Mouse (Mus musculus) cerebellum, adult 2 months (tissue): Measurements from ENCODE around the gene Gcg. TPM values are rescaled to one million over a fixed set of nuclear protein-coding genes. Genes with fewer than 3 reads are reported as not detected.
A peak's percentile ranks its signal among the peaks of the same experiment; 100 is the strongest.

Source experiments
- DNase-seq, 2 experiments: peaks; one replicate each; pipeline ENCODE4 v3.0.0; 2021
- H3K27ac ChIP-seq: fragments of 200-500 bp; 2 replicates; pipeline ENCODE4 v1.5.1; 2012; ENCODE audit warnings: low read length, control low read depth, inconsistent platforms; ENCODE audit not compliant: insufficient read depth
- H3K27me3 ChIP-seq: fragments of 200-500 bp; 2 replicates; pipeline ENCODE4 v1.6.1; 2012; ENCODE audit warnings: inconsistent platforms, mild to moderate bottlenecking, low read length, moderate library complexity; ENCODE audit not compliant: control insufficient read depth, insufficient read depth
- H3K4me1 ChIP-seq: fragments of 200-500 bp; 2 replicates; pipeline ENCODE4 v1.6.1; 2011; ENCODE audit warnings: low read length; ENCODE audit not compliant: control insufficient read depth, insufficient read depth
- H3K4me3 ChIP-seq: fragments of 200-500 bp; replicated peaks from 2 replicates; pipeline ENCODE3; 2011; ENCODE audit warnings: mild to moderate bottlenecking, low read depth, low read length, control low read depth; ENCODE audit not compliant: insufficient read depth
- CTCF ChIP-seq: fragments of 200-500 bp; IDR thresholded peaks from 2 replicates; pipeline ENCODE4 v1.5.1; 2011; ENCODE audit warnings: low read depth, mild to moderate bottlenecking, control low read depth, low read length, moderate library complexity, borderline replicate concordance; ENCODE audit not compliant: insufficient read depth
- POLR2A ChIP-seq: fragments of 200-500 bp; IDR thresholded peaks from 2 replicates; pipeline ENCODE4 v1.6.1; 2011; ENCODE audit warnings: low read length, control low read depth, borderline replicate concordance; ENCODE audit not compliant: insufficient read depth
- WGBS: fragments of 180-500 bp; shearing (Covaris S2); methylation state at CpG from one replicate; pipeline ENCODE4 v1.1.7; 2018; 5-methylcytosine and 5-hydroxymethylcytosine counted together
- polyA plus RNA-seq: library from polyadenylated mRNA; depleted of rRNA; stranded (reverse); fragments of >200 nt; gene quantifications from 2 replicates; pipeline ENCODE4 v1.2.3, GENCODE M21; 2012

The Gcg gene
- polyA plus RNA-seq, 1 experiment: not detected

DNA sequence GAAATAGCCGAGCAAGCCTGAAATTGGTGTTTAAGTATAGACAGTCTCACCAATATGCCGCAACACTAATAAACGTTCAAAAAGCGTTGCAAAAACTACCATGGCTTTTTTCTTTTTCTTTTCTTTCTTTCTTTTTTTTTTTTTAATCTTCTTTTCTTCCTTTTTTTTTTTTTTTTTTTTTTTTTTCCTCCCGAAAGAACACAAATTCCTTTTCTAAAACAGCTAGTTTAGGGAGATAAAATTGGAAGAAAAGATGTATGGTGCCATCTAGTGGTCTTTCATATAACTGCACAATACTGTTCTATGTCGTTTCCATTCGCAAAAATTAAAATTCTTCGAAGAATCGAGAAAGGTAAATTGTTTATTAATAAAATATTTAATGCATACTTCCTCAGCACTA, 25.4 kb downstream of the Gcg start:
- Histone ChIP-seq H3K4me1 (no peaks in the 10 kb centered on the region), H3K4me3 (no peak overlapping the region), H3K27me3 (no peaks in the 10 kb centered on the region), H3K27ac (no peak overlapping the region)
- WGBS: 39% methylated on average over 9 of the region's 9 CpGs
- peak in 1 of 2 experiments; percentile 15 for DNase-seq
- TF ChIP-seq CTCF: peak; percentile 41; the same call in 1 of the 2 replicates
- no peak for TF ChIP-seq POLR2A

GRCm38 (mm10) chr2:62454991-62455390, 28.5 kb downstream of the Gcg start:
- no peak overlapping the region for H3K27ac ChIP-seq
- WGBS: 76% methylated on average over 11 of the region's 11 CpGs

DNA sequence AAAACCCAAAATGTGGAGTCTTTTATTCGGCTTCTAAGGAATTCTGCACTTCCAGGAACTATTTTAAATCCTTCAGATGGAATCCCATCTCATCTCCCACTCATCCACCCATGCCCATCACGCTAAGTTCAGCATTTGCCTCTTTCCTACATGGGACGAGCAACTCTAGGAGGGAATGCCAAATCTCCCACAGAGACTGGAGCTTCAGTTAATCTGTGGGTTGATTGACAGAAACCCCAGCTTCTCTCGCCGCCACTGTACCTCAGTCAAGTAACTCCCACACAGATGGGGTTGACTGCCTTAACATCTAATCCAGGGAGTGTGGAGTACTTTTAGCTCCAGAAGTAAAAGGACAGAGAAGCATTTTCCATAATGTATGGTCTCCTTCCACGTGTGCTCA, 29.4 kb downstream of the Gcg start:
- Histone ChIP-seq H3K27ac (no peak overlapping the region), H3K27me3 (no peaks in the 10 kb centered on the region), H3K4me3 (no peak overlapping the region), H3K4me1 (no peaks in the 10 kb centered on the region)
- 48% methylated on average over 6 of the region's 6 CpGs for WGBS
- no peak for DNase-seq
- TF ChIP-seq POLR2A: no peak
- no peak for TF ChIP-seq CTCF

More at GRCm38 (mm10) chr2:62454991-62455390, 28.5 kb downstream of the Gcg start:
- H3K4me3 ChIP-seq: no peak overlapping the region
- H3K27me3 ChIP-seq: no peaks in the 10 kb centered on the region
- TF ChIP-seq CTCF: no peak
- no peak for TF ChIP-seq POLR2A
- DNase-seq: no peak
- no peaks in the 10 kb centered on the region for H3K4me1 ChIP-seq

DNA sequence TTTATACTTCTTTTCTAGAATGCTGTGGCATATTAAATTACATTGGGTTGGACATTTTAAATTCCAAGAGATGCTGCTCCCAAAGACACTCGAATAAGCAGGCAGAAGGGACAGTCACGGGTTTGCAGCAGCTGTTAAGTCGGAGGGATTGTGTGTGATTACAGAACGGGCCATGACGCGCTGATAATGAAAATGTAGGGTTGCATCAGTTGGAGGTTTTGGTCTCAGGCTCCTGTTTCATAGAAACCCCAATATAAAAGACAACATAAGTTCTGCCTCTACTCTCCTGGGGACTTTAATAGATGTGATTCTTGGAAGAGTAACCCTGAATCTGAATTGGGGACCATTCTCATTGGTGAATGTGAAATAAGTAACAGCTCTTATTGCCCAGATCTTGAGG, 33.1 kb downstream of the Gcg start:
- TF ChIP-seq CTCF (no peak), POLR2A (no peak)
- no peaks in the 10 kb centered on the region for H3K27me3 ChIP-seq
- H3K4me1 ChIP-seq: no peaks in the 10 kb centered on the region
- no peak overlapping the region for H3K4me3 ChIP-seq
- no peak overlapping the region for H3K27ac ChIP-seq
- WGBS: 83% methylated on average over 6 of the region's 6 CpGs
- DNase-seq: no peak

- Histone ChIP-seq H3K4me3 (no peak overlapping the region), H3K27ac (no peak overlapping the region), H3K4me1 (no peaks in the 10 kb centered on the region), H3K27me3 (no peaks in the 10 kb centered on the region)
- WGBS: 91% methylated on average over 5 of the region's 5 CpGs
- no peak for TF ChIP-seq CTCF
- TF ChIP-seq POLR2A: no peak
- DNase-seq: no peak
These were observed 33.6 kb downstream of the Gcg start for GRCm38 (mm10) chr2:62449692-62450346.

- Histone ChIP-seq H3K4me1 (no peaks in the 10 kb centered on the region), H3K27ac (no peak overlapping the region), H3K4me3 (no peak overlapping the region), H3K27me3 (no peaks in the 10 kb centered on the region)
- no peak for TF ChIP-seq POLR2A
- no peak for TF ChIP-seq CTCF
- WGBS: 70% methylated on average over 13 of the region's 13 CpGs
- no peak for DNase-seq
These were observed 42.5 kb downstream of the Gcg start for GRCm38 (mm10) chr2:62440802-62441544.

DNA sequence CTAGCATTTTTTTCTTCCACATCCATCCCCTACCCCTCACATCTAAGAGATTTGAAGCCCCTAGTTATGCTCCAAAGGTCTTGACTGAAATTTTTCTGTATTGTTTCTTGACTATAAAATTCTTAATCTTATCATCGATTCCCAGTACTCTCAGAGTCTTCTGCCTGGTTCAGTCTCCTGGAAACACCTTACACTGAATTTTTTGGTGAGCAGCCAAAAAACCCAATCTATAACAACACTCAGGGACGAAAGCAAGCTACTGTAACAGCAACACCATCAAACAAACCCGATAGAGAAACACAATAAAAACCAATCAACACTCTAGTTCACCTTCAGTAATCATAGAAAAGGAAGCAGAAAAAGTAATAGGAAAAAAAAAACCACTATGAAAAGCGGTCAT, 43.4 kb downstream of the Gcg start:
- TF ChIP-seq POLR2A (no peak), CTCF (no peak)
- 79% methylated on average over 4 of the region's 4 CpGs for WGBS

DNA sequence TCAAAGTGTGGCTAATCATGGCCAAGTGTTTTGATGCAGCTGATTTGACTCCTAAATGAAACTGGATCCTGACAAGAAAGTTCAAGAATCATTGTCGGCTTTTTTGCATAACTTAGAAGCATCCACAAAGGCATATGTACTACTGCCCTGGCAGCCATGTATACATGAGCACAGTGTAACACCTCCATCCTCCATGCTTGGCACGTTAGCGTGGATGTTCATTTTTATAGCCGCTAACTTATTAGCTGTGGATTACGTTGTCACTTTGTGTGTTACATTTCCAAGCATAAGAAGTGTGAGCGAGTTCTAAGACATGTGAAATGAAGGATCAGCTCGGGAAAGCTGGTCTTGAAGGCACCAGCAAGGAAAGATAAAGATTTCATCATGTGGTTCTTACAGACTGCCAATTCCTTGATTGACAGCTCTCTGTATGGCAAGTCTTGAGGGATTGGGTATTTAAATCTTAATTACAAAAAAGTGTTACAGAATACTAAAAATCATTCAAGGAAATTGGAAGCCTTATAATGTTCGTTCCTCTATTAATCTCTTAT, 52.1 kb downstream of the Gcg start:
- WGBS: 84% methylated on average over 8 of the region's 8 CpGs

More for the DNA sequence above, 43.4 kb downstream of the Gcg start:
- H3K27me3 ChIP-seq: no peaks in the 10 kb centered on the region
- no peak overlapping the region for H3K27ac ChIP-seq
- no peak for DNase-seq
- H3K4me3 ChIP-seq: no peak overlapping the region
- no peaks in the 10 kb centered on the region for H3K4me1 ChIP-seq

More for the DNA sequence above, 52.1 kb downstream of the Gcg start:
- Histone ChIP-seq H3K4me3 (no peak overlapping the region), H3K4me1 (no peaks in the 10 kb centered on the region), H3K27ac (no peak overlapping the region), H3K27me3 (no peaks in the 10 kb centered on the region)
- DNase-seq: no peak
- no peak for TF ChIP-seq POLR2A
- TF ChIP-seq CTCF: no peak
